Mouse (Mus musculus): ENCODE measurements around the gene B4galt4.

B4galt4 gene

DNA sequence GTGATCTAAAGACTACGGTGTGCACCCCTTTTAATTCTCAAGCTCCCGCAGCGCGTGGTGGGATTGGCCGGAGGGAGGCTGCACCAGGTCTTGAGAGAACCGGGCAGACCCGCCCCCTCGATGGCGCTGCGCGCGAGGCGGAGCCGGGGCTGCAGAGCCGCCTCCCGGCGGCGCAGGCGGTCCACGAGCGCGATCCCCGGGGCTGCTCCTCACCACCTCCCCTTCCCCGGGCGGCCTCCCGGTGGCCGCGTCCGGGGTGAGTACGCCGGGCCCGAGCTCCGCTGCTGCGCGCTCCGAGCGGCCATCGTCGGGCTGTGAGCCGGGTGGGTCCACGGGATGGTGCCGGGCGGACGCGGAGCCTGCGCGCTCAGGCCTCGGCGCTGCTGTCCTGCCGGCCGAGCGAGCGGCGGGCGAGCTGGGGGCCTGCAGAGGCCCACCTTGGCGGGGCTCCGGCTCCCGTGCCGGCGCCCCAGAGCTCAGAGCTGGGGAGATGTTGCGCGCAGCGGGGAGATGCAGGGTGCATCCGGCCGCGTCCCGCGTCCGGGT is at the start of gene B4galt4:
B4galt4 (plus strand) TSS at position 152 of the 546 bp plus-strand sequence.
- peak; percentile 37 to 44 for DNase-seq

GRCm38 (mm10) chr16:38694906-38695540 is 47.0 kb upstream of the B4galt4 start:
- no peak for DNase-seq

GRCm38 (mm10) chr16:38695557-38695956 is 46.5 kb upstream of the B4galt4 start:
- no peak for DNase-seq

DNA sequence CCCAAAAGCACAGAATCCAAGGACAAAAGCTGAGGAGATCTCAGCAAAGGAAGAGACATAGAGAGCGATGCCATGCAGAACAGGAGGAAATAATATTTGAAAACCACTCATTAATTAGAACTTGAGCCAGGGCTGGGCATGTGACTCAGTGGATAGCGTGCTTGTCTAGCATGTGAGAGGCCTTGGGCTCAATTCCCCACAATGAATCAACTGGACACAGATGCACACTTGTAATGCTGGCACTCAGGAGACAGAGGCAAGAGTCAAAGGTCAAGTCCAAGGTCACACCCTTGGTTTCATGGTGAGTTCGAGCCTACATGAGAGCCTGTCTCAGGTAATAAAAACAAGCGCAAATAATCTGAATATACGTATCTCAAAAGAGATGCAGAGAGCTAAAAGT is 44.5 kb upstream of the B4galt4 start:
- DNase-seq, result no peak

GRCm38 (mm10) chr16:38700392-38701162 is 41.5 kb upstream of the B4galt4 start:
- DNase-seq, result no peak

DNA sequence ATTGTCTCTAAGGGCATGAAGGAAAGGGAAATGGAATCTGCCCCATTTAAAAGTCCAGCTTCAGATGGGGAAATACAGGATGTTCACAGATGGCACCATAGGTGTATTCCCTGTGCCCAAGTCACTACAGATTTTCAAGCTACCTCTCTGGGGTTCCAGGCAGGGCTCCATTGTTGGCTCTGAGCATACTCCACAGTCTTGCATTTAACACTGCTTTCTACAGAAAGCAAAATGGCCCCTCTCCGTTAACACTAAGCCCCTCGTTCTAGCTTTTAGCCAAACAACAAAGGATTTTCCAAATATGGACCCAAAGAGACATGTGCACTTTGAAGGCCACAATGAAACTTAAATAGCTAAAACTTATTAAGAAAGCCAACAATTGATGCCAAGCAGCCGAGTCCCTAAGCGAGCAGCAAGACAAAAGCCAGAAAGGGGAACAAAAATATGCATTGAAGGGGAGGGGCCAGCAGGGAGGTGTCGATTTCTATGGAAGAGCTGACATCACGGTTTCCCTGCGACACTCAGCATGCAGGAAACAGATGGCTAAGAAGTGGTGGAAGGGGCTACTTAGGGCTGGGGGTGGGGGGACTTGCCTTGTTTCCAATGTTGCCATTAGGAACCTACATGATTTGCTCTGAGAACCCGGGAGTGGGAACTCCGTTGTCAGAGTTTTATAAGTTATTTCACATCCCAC is 40.4 kb upstream of the B4galt4 start:
- DNase-seq, result peak in 1 of 2 experiments; percentile 12

- no peak for DNase-seq
These were observed 39.7 kb upstream of the B4galt4 start for GRCm38 (mm10) chr16:38702316-38702715.

- no peak for DNase-seq
These were observed 38.6 kb upstream of the B4galt4 start for GRCm38 (mm10) chr16:38703501-38703900.

GRCm38 (mm10) chr16:38705531-38706281 is 36.4 kb upstream of the B4galt4 start:
- DNase-seq, result no peak

DNA sequence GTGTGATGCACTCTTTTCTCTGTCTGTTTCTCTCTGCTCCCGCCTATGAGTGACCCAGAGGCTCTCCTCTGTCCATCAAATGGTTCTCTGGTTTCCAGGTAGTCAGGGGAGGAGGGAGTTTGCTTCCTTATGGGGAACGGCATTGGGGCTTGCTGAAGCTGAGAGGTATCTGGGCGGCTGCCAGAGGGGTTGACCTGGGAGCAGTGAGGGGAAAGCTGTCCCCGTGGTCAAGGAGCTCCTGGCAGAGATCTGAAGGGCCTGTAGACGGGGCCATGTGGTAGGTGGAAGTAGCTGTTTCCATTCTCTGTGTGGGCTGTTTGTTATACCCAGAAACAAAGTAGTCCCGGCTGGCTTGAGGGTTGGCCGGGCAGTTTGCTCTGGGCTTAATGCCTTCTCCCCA is 35.3 kb upstream of the B4galt4 start:
- no peak for DNase-seq

GRCm38 (mm10) chr16:38708962-38709520 is 33.0 kb upstream of the B4galt4 start:
- peak; percentile 17 to 22 for DNase-seq

DNA sequence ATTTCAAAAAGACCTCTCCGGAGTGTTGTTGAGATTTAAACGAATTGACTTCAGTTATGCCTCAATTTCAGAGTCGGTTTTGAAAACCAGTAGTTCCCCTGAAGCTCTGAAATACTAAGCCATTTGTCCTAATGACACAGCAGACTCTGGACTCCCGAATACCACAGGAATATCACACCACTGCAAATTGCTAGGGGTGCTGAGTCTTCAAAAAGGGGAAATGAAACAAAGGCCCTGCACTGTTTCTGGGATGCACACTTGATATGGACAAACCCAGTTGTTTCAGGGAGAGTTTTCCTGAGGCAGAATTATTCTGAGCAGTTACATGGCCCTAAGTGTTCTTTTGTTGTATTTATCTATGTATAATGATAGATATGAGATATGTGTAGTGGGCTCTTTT is 30.8 kb upstream of the B4galt4 start:
- DNase-seq, result no peak

DNA sequence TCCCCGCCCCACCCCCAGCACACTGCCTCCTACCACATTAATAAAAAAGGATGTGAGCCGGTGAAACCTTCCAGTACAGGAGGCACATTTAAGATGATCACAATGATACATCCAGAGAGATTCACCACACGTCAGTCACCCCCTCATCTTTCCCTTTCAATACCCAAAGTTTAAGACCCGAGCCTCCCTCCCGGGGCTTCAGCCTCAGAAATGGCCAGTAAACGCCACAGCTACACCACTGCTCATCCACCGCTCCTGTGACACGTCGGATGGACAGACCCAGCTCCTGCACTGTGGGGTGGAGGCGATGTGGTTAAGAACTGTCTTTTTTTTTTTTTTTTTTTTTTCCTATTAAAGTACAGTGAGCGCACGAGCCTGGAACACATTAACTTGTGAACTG is 30.0 kb upstream of the B4galt4 start:
- DNase-seq, result peak; percentile 25 to 31

DNA sequence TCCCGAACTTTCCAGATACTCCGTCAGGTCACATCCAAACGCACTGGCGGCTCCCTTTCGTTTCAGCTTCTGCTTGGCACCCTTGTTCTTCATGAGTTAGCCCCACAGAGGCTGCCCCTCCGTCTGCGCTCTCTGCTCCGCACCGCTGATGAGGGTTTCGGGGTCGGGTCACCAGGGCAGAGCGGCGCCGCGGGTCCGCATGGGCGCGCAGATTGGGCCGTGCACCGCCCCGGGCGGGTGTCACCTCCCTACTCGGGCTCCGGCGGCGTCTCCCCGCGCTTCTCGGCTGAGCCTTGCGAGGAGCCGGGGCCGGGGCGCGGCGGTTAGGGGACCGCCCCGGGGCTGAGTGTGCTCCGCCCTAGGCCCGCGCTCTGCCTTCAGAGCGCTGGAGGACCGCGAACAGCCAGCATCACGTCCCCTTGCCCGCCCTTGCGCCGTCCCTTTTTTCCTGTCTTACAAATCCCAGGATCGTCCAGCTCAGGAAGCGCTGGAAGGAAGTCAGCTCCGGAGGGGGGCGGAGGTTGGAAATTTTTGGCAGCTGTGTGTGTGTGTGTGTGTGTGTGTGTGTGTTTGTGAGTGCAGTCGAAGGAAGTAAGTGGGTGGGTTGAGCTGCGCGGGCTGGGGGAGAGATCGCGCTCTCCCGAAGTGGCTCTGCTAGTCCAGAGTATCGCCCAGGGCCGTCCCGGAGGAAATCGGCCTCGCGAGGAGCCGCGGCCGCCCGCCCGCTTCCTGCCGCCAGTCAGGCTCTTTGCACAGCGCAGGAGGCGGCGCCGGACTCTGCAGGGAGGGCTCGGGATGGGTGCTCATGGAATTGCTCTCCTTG is 29.3 kb upstream of the B4galt4 start, which contains the start of gene Arhgap31:
Arhgap31 (minus strand) TSS at position 694 of the 823 bp plus-strand sequence.
- DNase-seq, result peak; percentile 72 to 79

- no peak for DNase-seq
These were observed 28.4 kb upstream of the B4galt4 start for GRCm38 (mm10) chr16:38713404-38714258.

DNA sequence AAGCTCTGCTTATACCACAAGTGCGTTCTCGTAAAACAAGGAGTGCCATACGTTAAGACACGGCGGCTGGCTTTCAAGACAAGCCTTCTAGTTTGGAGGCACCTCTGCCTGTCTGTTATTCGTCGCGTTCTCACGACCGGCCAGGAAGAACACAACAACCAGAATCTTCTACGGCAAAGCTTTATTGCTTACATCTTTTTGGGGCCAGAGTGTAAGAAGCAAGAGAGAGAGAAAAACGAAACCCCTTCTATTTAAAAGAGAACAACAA is 27.9 kb upstream of the B4galt4 start:
- peak; percentile 19 to 38 for DNase-seq

- no peak for DNase-seq
These were observed 20.7 kb upstream of the B4galt4 start for GRCm38 (mm10) chr16:38721377-38721776.

- DNase-seq, result no peak
These were observed 17.8 kb upstream of the B4galt4 start for GRCm38 (mm10) chr16:38724256-38724655.

DNA sequence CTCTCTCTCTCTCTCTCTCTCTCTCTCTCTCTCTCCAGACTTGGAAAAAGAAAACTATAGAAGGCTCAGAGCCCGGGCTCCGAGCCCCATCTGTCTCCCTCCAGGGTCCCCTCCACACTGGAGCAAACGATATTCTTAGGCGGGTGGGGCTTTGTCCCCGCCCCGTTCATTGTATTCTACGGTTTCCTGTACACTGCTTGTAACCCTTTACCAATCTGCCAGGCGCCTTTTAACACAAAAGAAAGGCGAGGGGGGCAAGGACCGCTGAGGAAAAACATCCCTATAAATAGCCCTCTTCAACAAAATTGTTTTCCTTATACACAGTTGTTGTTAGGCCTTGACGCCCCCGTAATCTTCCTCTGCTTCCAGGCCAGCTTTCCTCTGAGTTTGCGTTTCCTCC is 17.1 kb upstream of the B4galt4 start:
- DNase-seq, result no peak

GRCm38 (mm10) chr16:38728576-38729132 is 13.4 kb upstream of the B4galt4 start:
- no peak for DNase-seq
